Mouse (Mus musculus): ENCODE results near the gene Nop9. TPM values are rescaled to one million over a fixed set of nuclear protein-coding genes. Genes with fewer than 3 reads are reported as not detected.
A peak's percentile ranks its signal among the peaks of the same experiment; 100 is the strongest.

The Nop9 gene
- polyA plus RNA-seq, 1 experiment from 2014 or later = 47.0 TPM

- Histone ChIP-seq H3K9ac (ENCODE audit: low read depth, low read length) (no peak overlapping the region), H3K4me1 (replicated peaks; ENCODE audit: control insufficient read depth, insufficient read depth, low read length) (0 out of 2 replicates have a peak, but pooled peaks cover 2% of the 10 kb centered on the region), H3K27ac (ENCODE audit: low read depth, low read length) (no peak overlapping the region), H3K4me3 (ENCODE audit: low read depth, low read length) (no peak overlapping the region), H3K36me3 (ENCODE audit: control insufficient read depth, insufficient read depth, low read length) (no peaks in the 10 kb centered on the region), H3K9me3 (ENCODE audit: control insufficient read depth, low read length) (no peaks in the 10 kb centered on the region), H3K27me3 (ENCODE audit: control insufficient read depth, insufficient read depth, low read length) (peaks cover 37% of the 10 kb centered on the region), H3K4me2 (replicated peaks; ENCODE audit: low read depth, low read length) (no peak overlapping the region)
- DNase-seq (ENCODE audit: low spot score) (no peak), ATAC-seq (ENCODE audit: low FRiP score) (no peak)
- whole genome bisulfite sequencing = 91% methylated on average over 6 of the region's 6 CpGs
Observed at GRCm38 (mm10) chr14:55768555-55768954, 23.1 kb downstream of the Nop9 start.

GRCm38 (mm10) chr14:55769087-55769703 lies 23.7 kb downstream of the Nop9 start:
- 76% methylated on average over 16 of the region's 16 CpGs for WGBS
- H3K4me3 ChIP-seq (ENCODE audit: low read depth, low read length) = no peak overlapping the region
- no peaks in the 10 kb centered on the region for H3K36me3 ChIP-seq (ENCODE audit: control insufficient read depth, insufficient read depth, low read length)
- H3K9ac ChIP-seq (ENCODE audit: low read depth, low read length) = no peak overlapping the region
- H3K4me2 ChIP-seq (replicated peaks; ENCODE audit: low read depth, low read length) = no peak overlapping the region
- no peak overlapping the region for H3K27ac ChIP-seq (ENCODE audit: low read depth, low read length)
- H3K4me1 ChIP-seq (replicated peaks; ENCODE audit: control insufficient read depth, insufficient read depth, low read length) = 0 out of 2 replicates have a peak, but pooled peaks cover 2% of the 10 kb centered on the region
- DNase-seq (ENCODE audit: low spot score) (no peak), ATAC-seq (ENCODE audit: low FRiP score) (no peak)
- H3K27me3 ChIP-seq (ENCODE audit: control insufficient read depth, insufficient read depth, low read length) = peaks cover 33% of the 10 kb centered on the region
- no peaks in the 10 kb centered on the region for H3K9me3 ChIP-seq (ENCODE audit: control insufficient read depth, low read length)

GRCm38 (mm10) chr14:55776711-55777110 lies 31.2 kb downstream of the Nop9 start:
- 52% methylated on average over 7 of the region's 7 CpGs for WGBS
- ATAC-seq (ENCODE audit: low FRiP score) = no peak

GRCm38 (mm10) chr14:55777176-55777575 lies 31.7 kb downstream of the Nop9 start:
- Histone ChIP-seq H3K27ac (ENCODE audit: low read depth, low read length) (no peak overlapping the region), H3K4me1 (replicated peaks; ENCODE audit: control insufficient read depth, insufficient read depth, low read length) (0 out of 2 replicates have a peak, but pooled peaks cover 2% of the 10 kb centered on the region), H3K36me3 (ENCODE audit: control insufficient read depth, insufficient read depth, low read length) (no peaks in the 10 kb centered on the region), H3K4me3 (ENCODE audit: low read depth, low read length) (no peak overlapping the region), H3K9me3 (ENCODE audit: control insufficient read depth, low read length) (no peaks in the 10 kb centered on the region), H3K4me2 (replicated peaks; ENCODE audit: low read depth, low read length) (no peak overlapping the region), H3K27me3 (ENCODE audit: control insufficient read depth, insufficient read depth, low read length) (peaks cover 7% of the 10 kb centered on the region), H3K9ac (ENCODE audit: low read depth, low read length) (no peak overlapping the region)
- DNase-seq (ENCODE audit: low spot score) = no peak
- WGBS = 55% methylated on average over 3 of the region's 3 CpGs
- ATAC-seq (ENCODE audit: low FRiP score) = no peak

More at GRCm38 (mm10) chr14:55776711-55777110, 31.2 kb downstream of the Nop9 start:
- peaks cover 4% of the 10 kb centered on the region for H3K27me3 ChIP-seq (ENCODE audit: control insufficient read depth, insufficient read depth, low read length)
- no peak overlapping the region for H3K4me2 ChIP-seq (replicated peaks; ENCODE audit: low read depth, low read length)
- no peak overlapping the region for H3K4me3 ChIP-seq (ENCODE audit: low read depth, low read length)
- no peak overlapping the region for H3K9ac ChIP-seq (ENCODE audit: low read depth, low read length)
- no peak overlapping the region for H3K27ac ChIP-seq (ENCODE audit: low read depth, low read length)
- no peaks in the 10 kb centered on the region for H3K36me3 ChIP-seq (ENCODE audit: control insufficient read depth, insufficient read depth, low read length)
- no peak for DNase-seq (ENCODE audit: low spot score)
- H3K9me3 ChIP-seq (ENCODE audit: control insufficient read depth, low read length) = no peaks in the 10 kb centered on the region
- H3K4me1 ChIP-seq (replicated peaks; ENCODE audit: control insufficient read depth, insufficient read depth, low read length) = 0 out of 2 replicates have a peak, but pooled peaks cover under 1% of the 10 kb centered on the region

- Histone ChIP-seq H3K27me3 (ENCODE audit: control insufficient read depth, insufficient read depth, low read length) (peaks cover 13% of the 10 kb centered on the region), H3K36me3 (ENCODE audit: control insufficient read depth, insufficient read depth, low read length) (no peaks in the 10 kb centered on the region), H3K4me3 (ENCODE audit: low read depth, low read length) (no peak overlapping the region), H3K9me3 (ENCODE audit: control insufficient read depth, low read length) (no peaks in the 10 kb centered on the region), H3K4me1 (replicated peaks; ENCODE audit: control insufficient read depth, insufficient read depth, low read length) (0 out of 2 replicates have a peak, but pooled peaks cover 2% of the 10 kb centered on the region), H3K27ac (ENCODE audit: low read depth, low read length) (no peak overlapping the region), H3K4me2 (replicated peaks; ENCODE audit: low read depth, low read length) (no peak overlapping the region), H3K9ac (ENCODE audit: low read depth, low read length) (no peak overlapping the region)
- no peak for ATAC-seq (ENCODE audit: low FRiP score)
- DNase-seq (ENCODE audit: low spot score) = no peak
- WGBS = 86% methylated on average over 11 of the region's 11 CpGs
Observed at GRCm38 (mm10) chr14:55777806-55778205, 32.3 kb downstream of the Nop9 start.

GRCm38 (mm10) chr14:55778686-55779085 lies 33.2 kb downstream of the Nop9 start:
- Histone ChIP-seq H3K27me3 (ENCODE audit: control insufficient read depth, insufficient read depth, low read length) (peaks cover 21% of the 10 kb centered on the region), H3K27ac (ENCODE audit: low read depth, low read length) (no peak overlapping the region), H3K9ac (ENCODE audit: low read depth, low read length) (no peak overlapping the region), H3K4me3 (ENCODE audit: low read depth, low read length) (no peak overlapping the region), H3K36me3 (ENCODE audit: control insufficient read depth, insufficient read depth, low read length) (no peaks in the 10 kb centered on the region), H3K9me3 (ENCODE audit: control insufficient read depth, low read length) (no peaks in the 10 kb centered on the region), H3K4me2 (replicated peaks; ENCODE audit: low read depth, low read length) (no peak overlapping the region), H3K4me1 (replicated peaks; ENCODE audit: control insufficient read depth, insufficient read depth, low read length) (peaks cover 5% of the 10 kb centered on the region; the same call in 1 of the 2 replicates)
- ATAC-seq (ENCODE audit: low FRiP score) (no peak), DNase-seq (ENCODE audit: low spot score) (no peak)
- WGBS = 94% methylated on average over 15 of the region's 15 CpGs

- Histone ChIP-seq H3K4me2 (replicated peaks; ENCODE audit: low read depth, low read length) (no peak overlapping the region), H3K4me3 (ENCODE audit: low read depth, low read length) (no peak overlapping the region), H3K4me1 (replicated peaks; ENCODE audit: control insufficient read depth, insufficient read depth, low read length) (peaks cover 5% of the 10 kb centered on the region; the same call in 1 of the 2 replicates), H3K27ac (ENCODE audit: low read depth, low read length) (no peak overlapping the region), H3K27me3 (ENCODE audit: control insufficient read depth, insufficient read depth, low read length) (peaks cover 28% of the 10 kb centered on the region), H3K36me3 (ENCODE audit: control insufficient read depth, insufficient read depth, low read length) (no peaks in the 10 kb centered on the region), H3K9me3 (ENCODE audit: control insufficient read depth, low read length) (no peaks in the 10 kb centered on the region), H3K9ac (ENCODE audit: low read depth, low read length) (no peak overlapping the region)
- ATAC-seq (ENCODE audit: low FRiP score) (no peak), DNase-seq (ENCODE audit: low spot score) (no peak)
- WGBS = 73% methylated on average over 16 of the region's 16 CpGs
Observed at GRCm38 (mm10) chr14:55779656-55780055, 34.2 kb downstream of the Nop9 start.

GRCm38 (mm10) chr14:55780736-55781135 lies 35.2 kb downstream of the Nop9 start:
- no peak overlapping the region for H3K4me2 ChIP-seq (replicated peaks; ENCODE audit: low read depth, low read length)
- WGBS = 82% methylated on average over 11 of the region's 11 CpGs
- H3K36me3 ChIP-seq (ENCODE audit: control insufficient read depth, insufficient read depth, low read length) = no peaks in the 10 kb centered on the region
- peaks cover 5% of the 10 kb centered on the region; the same call in 1 of the 2 replicates for H3K4me1 ChIP-seq (replicated peaks; ENCODE audit: control insufficient read depth, insufficient read depth, low read length)
- no peak overlapping the region for H3K9ac ChIP-seq (ENCODE audit: low read depth, low read length)
- H3K27ac ChIP-seq (ENCODE audit: low read depth, low read length) = no peak overlapping the region
- ATAC-seq (ENCODE audit: low FRiP score) (no peak), DNase-seq (ENCODE audit: low spot score) (no peak)
- no peaks in the 10 kb centered on the region for H3K9me3 ChIP-seq (ENCODE audit: control insufficient read depth, low read length)
- peaks cover 35% of the 10 kb centered on the region for H3K27me3 ChIP-seq (ENCODE audit: control insufficient read depth, insufficient read depth, low read length)
- no peak overlapping the region for H3K4me3 ChIP-seq (ENCODE audit: low read depth, low read length)

GRCm38 (mm10) chr14:55781310-55781709 lies 35.8 kb downstream of the Nop9 start:
- peaks cover 37% of the 10 kb centered on the region for H3K27me3 ChIP-seq (ENCODE audit: control insufficient read depth, insufficient read depth, low read length)
- no peaks in the 10 kb centered on the region for H3K9me3 ChIP-seq (ENCODE audit: control insufficient read depth, low read length)
- WGBS = 14% methylated on average over 14 of the region's 14 CpGs

More at GRCm38 (mm10) chr14:55781310-55781709, 35.8 kb downstream of the Nop9 start:
- Histone ChIP-seq H3K9ac (ENCODE audit: low read depth, low read length) (no peak overlapping the region), H3K4me1 (replicated peaks; ENCODE audit: control insufficient read depth, insufficient read depth, low read length) (peaks cover 5% of the 10 kb centered on the region; the same call in 1 of the 2 replicates), H3K27ac (ENCODE audit: low read depth, low read length) (no peak overlapping the region), H3K4me2 (replicated peaks; ENCODE audit: low read depth, low read length) (0 out of 2 replicates have a peak overlapping the region, but pooled peaks have one; percentile 11), H3K36me3 (ENCODE audit: control insufficient read depth, insufficient read depth, low read length) (no peaks in the 10 kb centered on the region), H3K4me3 (ENCODE audit: low read depth, low read length) (no peak overlapping the region)
- peak; percentile 86 for DNase-seq (ENCODE audit: low spot score)
- peak; percentile 60 for ATAC-seq (ENCODE audit: low FRiP score)

Measured in hindbrain, embryonic 11.5 days (tissue).